ENCODE assay signal across 23 mouse cellular contexts in genomic region chr5:12922889-12923288, GRCm38 (mm10).
DNase-seq lines count a peak whose midpoint lies in the region; ATAC-seq and TF ChIP-seq lines count a peak whose summit lies in the region.
"Had no signal": no experiment of that assay in that cellular context is flagged by ENCODE, and none has a peak within 500 bp of the region (broad histone marks: within the 10 kb centered on the region; RNA-seq: fewer than 3 reads in every experiment).

No protein-coding gene starts in this region.

- H3K4me3 ChIP-seq in liver, embryonic 13.5 days (replicated peaks): no peak overlapping the region
- no peak overlapping the region for H3K4me3 ChIP-seq in liver, postnatal 0 days (ENCODE audit: low read depth, low read length)
- H3K4me3 ChIP-seq in hindbrain, embryonic 16.5 days (ENCODE audit: low read length): no peak overlapping the region
- no peak overlapping the region for H3K4me3 ChIP-seq in kidney, adult 2 months (ENCODE audit: insufficient read depth, low read depth, low read length)
- H3K4me3 ChIP-seq: embryonic facial prominence, embryonic 10.5 days; forebrain, embryonic 13.5 days; heart, embryonic 13.5 days; hindbrain, embryonic 15.5 days had no signal

- H3K9ac ChIP-seq in liver, embryonic 13.5 days: no peak overlapping the region
- H3K9ac ChIP-seq in liver, postnatal 0 days (replicated peaks): no peak overlapping the region
- no peak overlapping the region for H3K9ac ChIP-seq in hindbrain, embryonic 16.5 days (ENCODE audit: low read depth, low read length)
- H3K9ac ChIP-seq: forebrain, embryonic 13.5 days; heart, embryonic 13.5 days; hindbrain, embryonic 15.5 days had no signal

- DNase-seq in MEL-GATA-1-ER (ENCODE audit: extremely low read depth, low read depth) (peak; percentile 39), liver (peak; percentile 3), MN1 (ENCODE audit: low spot score) (no peak)
- DNase-seq in liver, embryonic 13.5 days: no peak
- DNase-seq in liver, postnatal 0 days: no peak
- no peak for DNase-seq in kidney, adult 2 months
- DNase-seq: adrenal gland, adult 8-10 months; adrenal gland, postnatal 36 days; cerebellum, adult 18-20 months; cerebellum, adult 9-11 months; gastrocnemius, postnatal 36 days; heart, adult 11 months; heart, postnatal 36 days had no signal

- peaks cover 3% of the 10 kb centered on the region; the same call in 1 of the 2 replicates for H3K4me1 ChIP-seq in liver, embryonic 13.5 days (replicated peaks)
- H3K4me1 ChIP-seq in liver, postnatal 0 days (ENCODE audit: insufficient read depth): no peaks in the 10 kb centered on the region
- no peaks in the 10 kb centered on the region for H3K4me1 ChIP-seq in hindbrain, embryonic 16.5 days (ENCODE audit: control insufficient read depth, insufficient read depth, low read depth, low read length)
- H3K4me1 ChIP-seq in kidney, adult 2 months (ENCODE audit: control insufficient read depth, insufficient read depth, low read length): no peaks in the 10 kb centered on the region
- H3K4me1 ChIP-seq: embryonic facial prominence, embryonic 10.5 days; forebrain, embryonic 13.5 days; heart, embryonic 13.5 days; hindbrain, embryonic 15.5 days had no signal

- no peak for TF ChIP-seq CTCF in liver, postnatal 0 days (IDR thresholded peaks at IDR 0.05; ENCODE audit: low read depth)
- TF ChIP-seq CTCF in kidney, adult 2 months (conservative IDR thresholded peaks at IDR 0.05; ENCODE audit: insufficient read depth, insufficient read length, low read depth, low read length): no peak

- no peaks in the 10 kb centered on the region for H3K36me3 ChIP-seq in liver, embryonic 13.5 days
- H3K36me3 ChIP-seq in liver, postnatal 0 days (replicated peaks; ENCODE audit: insufficient read depth, low read length): no peaks in the 10 kb centered on the region
- no peaks in the 10 kb centered on the region for H3K36me3 ChIP-seq in hindbrain, embryonic 16.5 days (ENCODE audit: control insufficient read depth, insufficient read depth, low read length)
- no peaks in the 10 kb centered on the region for H3K36me3 ChIP-seq in kidney, adult 2 months (ENCODE audit: control insufficient read depth, insufficient read depth, low read length)
- H3K36me3 ChIP-seq: embryonic facial prominence, embryonic 10.5 days; heart, embryonic 13.5 days; hindbrain, embryonic 15.5 days had no signal

- no peaks in the 10 kb centered on the region for H3K27me3 ChIP-seq in liver, embryonic 13.5 days
- no peaks in the 10 kb centered on the region for H3K27me3 ChIP-seq in liver, postnatal 0 days (ENCODE audit: insufficient read depth, low read length)
- no peaks in the 10 kb centered on the region for H3K27me3 ChIP-seq in hindbrain, embryonic 16.5 days (replicated peaks; ENCODE audit: control insufficient read depth, insufficient read depth, low read length)
- no peaks in the 10 kb centered on the region for H3K27me3 ChIP-seq in kidney, adult 2 months (replicated peaks; ENCODE audit: control insufficient read depth, insufficient read depth, low read length)
- H3K27me3 ChIP-seq: CH12.LX; forebrain, embryonic 13.5 days; heart, embryonic 13.5 days; hindbrain, embryonic 15.5 days; Patski had no signal

- no peak for TF ChIP-seq POLR2A in kidney, adult 2 months (IDR thresholded peaks at IDR 0.05; ENCODE audit: low read depth, low read length)

- TF ChIP-seq EP300 in liver, postnatal 0 days (IDR thresholded peaks at IDR 0.05; ENCODE audit: low read depth): peak; percentile 83

- H3K9me3 ChIP-seq in liver, embryonic 13.5 days (replicated peaks): no peaks in the 10 kb centered on the region
- H3K9me3 ChIP-seq in liver, postnatal 0 days (ENCODE audit: low read length): no peaks in the 10 kb centered on the region
- H3K9me3 ChIP-seq in hindbrain, embryonic 16.5 days (ENCODE audit: control insufficient read depth, low read length): no peaks in the 10 kb centered on the region
- H3K9me3 ChIP-seq: embryonic facial prominence, embryonic 10.5 days; forebrain, embryonic 13.5 days; heart, embryonic 13.5 days; hindbrain, embryonic 15.5 days had no signal

- H3K4me2 ChIP-seq in liver, embryonic 13.5 days: no peak overlapping the region
- H3K4me2 ChIP-seq in liver, postnatal 0 days (ENCODE audit: low read depth, low read length): no peak overlapping the region
- no peak overlapping the region for H3K4me2 ChIP-seq in hindbrain, embryonic 16.5 days (ENCODE audit: low read length)
- H3K4me2 ChIP-seq: forebrain, embryonic 13.5 days; heart, embryonic 13.5 days; hindbrain, embryonic 15.5 days had no signal

- no peak overlapping the region for H3K27ac ChIP-seq in liver, embryonic 13.5 days
- no peak overlapping the region for H3K27ac ChIP-seq in liver, postnatal 0 days (ENCODE audit: low read depth)
- H3K27ac ChIP-seq in hindbrain, embryonic 16.5 days (ENCODE audit: low read depth, low read length): no peak overlapping the region
- no peak overlapping the region for H3K27ac ChIP-seq in kidney, adult 2 months (ENCODE audit: insufficient read depth, low read depth, low read length)
- H3K27ac ChIP-seq: embryonic facial prominence, embryonic 10.5 days; forebrain, embryonic 13.5 days; heart, embryonic 13.5 days; hindbrain, embryonic 15.5 days had no signal

- peak; percentile 89 for ATAC-seq in liver, embryonic 13.5 days (ENCODE audit: low read depth)
- ATAC-seq in liver, postnatal 0 days: peak; percentile 57
- no peak for ATAC-seq in hindbrain, embryonic 16.5 days
- ATAC-seq in cerebellum, adult (ENCODE audit: insufficient number of reproducible peaks, low FRiP score, low TSS enrichment): no peak
- ATAC-seq: activated CD4-positive, CD25-positive, alpha-beta regulatory T cell, adult 4 months; forebrain, embryonic 13.5 days; inflammation-experienced regulatory T-cells, adult 6 months; Patski had no signal

Comparison
In these comparisons a context has a peak if more than half of its experiments do, and no peak if none do; other contexts are left out.
1. DNase-seq: peak in MEL-GATA-1-ER (single experiment) and liver (single experiment); none in liver, embryonic 13.5 days (single experiment), liver, postnatal 0 days (single experiment), kidney, adult 2 months (single experiment) and MN1 (single experiment).
2. ATAC-seq: peak in liver, embryonic 13.5 days (single experiment) and liver, postnatal 0 days (single experiment); none in hindbrain, embryonic 16.5 days (single experiment) and cerebellum, adult (single experiment).